In the genomic region with DNA sequence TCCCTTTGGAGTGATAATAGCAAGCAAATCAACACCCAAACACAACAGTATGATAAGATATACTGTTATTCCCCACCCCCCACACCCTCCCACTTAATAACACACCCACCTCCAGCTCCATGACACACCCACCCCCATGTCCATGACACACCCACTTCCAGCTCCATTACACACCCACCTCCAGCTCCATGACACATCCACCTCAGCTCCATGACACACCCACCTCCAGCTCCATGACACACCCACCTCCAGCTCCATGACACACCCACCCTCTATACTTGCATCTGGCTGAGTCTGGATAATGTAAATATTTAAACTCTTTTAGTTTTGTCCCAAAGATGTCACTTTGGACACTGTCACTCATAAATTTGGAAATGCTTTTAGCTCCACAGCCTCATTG, we compare ENCODE assay signal across 31 mouse cellular contexts.
A peak's percentile ranks its signal among the peaks of the same experiment; 100 is the strongest.
DNase-seq lines count a peak whose midpoint lies in the region; ATAC-seq lines count a peak whose summit lies in the region.
"Had no signal": no experiment of that assay in that cellular context is flagged by ENCODE, and none has a peak within 500 bp of the region (broad histone marks: within the 10 kb centered on the region; RNA-seq: fewer than 3 reads in every experiment).

No protein-coding gene starts in this region.

- no peak for ATAC-seq in midbrain, embryonic 11.5 days (ENCODE audit: low FRiP score)
- ATAC-seq in midbrain, embryonic 16.5 days = no peak
- no peak for ATAC-seq in limb, embryonic 11.5 days (ENCODE audit: insufficient number of reproducible peaks, low FRiP score, low TSS enrichment, low read depth)
- ATAC-seq: forebrain, embryonic 14.5 days; liver, embryonic 12.5 days had no signal

- no peak overlapping the region for H3K4me2 ChIP-seq in midbrain, embryonic 11.5 days
- no peak overlapping the region for H3K4me2 ChIP-seq in midbrain, embryonic 16.5 days (ENCODE audit: low read length)
- no peak overlapping the region for H3K4me2 ChIP-seq in limb, embryonic 11.5 days (ENCODE audit: low read depth, severe bottlenecking)
- H3K4me2 ChIP-seq: embryonic facial prominence, embryonic 13.5 days; hindbrain, embryonic 12.5 days; limb, embryonic 13.5 days; liver, embryonic 12.5 days; midbrain, embryonic 12.5 days; neural tube, embryonic 12.5 days had no signal

- no peaks in the 10 kb centered on the region for H3K27me3 ChIP-seq in midbrain, embryonic 11.5 days (ENCODE audit: control insufficient read depth, insufficient read depth, low read length)
- no peaks in the 10 kb centered on the region for H3K27me3 ChIP-seq in midbrain, embryonic 16.5 days (ENCODE audit: control insufficient read depth, insufficient read depth, low read depth, low read length)
- no peaks in the 10 kb centered on the region for H3K27me3 ChIP-seq in limb, embryonic 11.5 days (ENCODE audit: control insufficient read depth, insufficient read depth, low read length)
- H3K27me3 ChIP-seq: CH12.LX; embryonic facial prominence, embryonic 13.5 days; hindbrain, embryonic 12.5 days; limb, embryonic 13.5 days; liver, embryonic 12.5 days; midbrain, embryonic 12.5 days; neural tube, embryonic 12.5 days had no signal

- H3K9me3 ChIP-seq in midbrain, embryonic 11.5 days (ENCODE audit: control insufficient read depth, low read length) = no peaks in the 10 kb centered on the region
- no peaks in the 10 kb centered on the region for H3K9me3 ChIP-seq in midbrain, embryonic 16.5 days (replicated peaks; ENCODE audit: control insufficient read depth, low read length, poor library complexity, severe bottlenecking)
- no peaks in the 10 kb centered on the region for H3K9me3 ChIP-seq in limb, embryonic 11.5 days (ENCODE audit: control insufficient read depth, low read length)
- H3K9me3 ChIP-seq: hindbrain, embryonic 12.5 days; limb, embryonic 13.5 days; liver, embryonic 12.5 days; midbrain, embryonic 12.5 days; neural tube, embryonic 12.5 days had no signal

- H3K4me3 ChIP-seq in midbrain, embryonic 11.5 days (ENCODE audit: low read depth, low read length) = no peak overlapping the region
- H3K4me3 ChIP-seq in midbrain, embryonic 16.5 days (ENCODE audit: low read depth, low read length) = no peak overlapping the region
- H3K4me3 ChIP-seq in limb, embryonic 11.5 days (ENCODE audit: low read depth, low read length) = no peak overlapping the region
- H3K4me3 ChIP-seq: embryonic facial prominence, embryonic 13.5 days; erythroblast, embryonic 14.5 days; hindbrain, embryonic 12.5 days; limb, embryonic 13.5 days; liver, embryonic 12.5 days; midbrain, embryonic 12.5 days; neural tube, embryonic 12.5 days had no signal

- H3K36me3 ChIP-seq in midbrain, embryonic 11.5 days (ENCODE audit: control insufficient read depth, insufficient read depth, low read length) = no peaks in the 10 kb centered on the region
- no peaks in the 10 kb centered on the region for H3K36me3 ChIP-seq in midbrain, embryonic 16.5 days (ENCODE audit: control insufficient read depth, insufficient read depth, low read length)
- H3K36me3 ChIP-seq in limb, embryonic 11.5 days (ENCODE audit: control insufficient read depth, insufficient read depth, low read length) = no peaks in the 10 kb centered on the region
- H3K36me3 ChIP-seq: embryonic facial prominence, embryonic 13.5 days; hindbrain, embryonic 12.5 days; limb, embryonic 13.5 days; liver, embryonic 12.5 days; midbrain, embryonic 12.5 days; neural tube, embryonic 12.5 days had no signal

- DNase-seq in midbrain, embryonic 11.5 days (ENCODE audit: low spot score, missing footprints) = peak; percentile 41
- peak; percentile 3 for DNase-seq in c-Kit-negative CD71-positive TER-119-positive erythroid progenitor cells, embryonic 14.5 days (ENCODE audit: low read depth, low spot score)
- DNase-seq in limb, embryonic 11.5 days (ENCODE audit: low spot score) = peak; percentile 16
- DNase-seq in kidney, postnatal 25 days = no peak
- DNase-seq in adrenal gland, postnatal 4 days (ENCODE audit: low spot score in 2 of 2) = no peak
- no peak for DNase-seq in gastrocnemius, adult 18-20 months (ENCODE audit: low spot score)
- DNase-seq: adrenal gland, adult 2 months; B cell, adult 2 months; cerebellum, adult 8-10 months; cerebellum, postnatal 36 days; embryo, embryonic 11 days; gastrocnemius, postnatal 14 days; kidney, adult 2 months; lung, adult 18-20 months; lung, postnatal 10 days; retina, postnatal 1 day; right cerebral cortex, postnatal 25 days; spleen, adult 18-20 months; thymus, adult 2 months; thymus, postnatal 4 days had no signal

- no peaks in the 10 kb centered on the region for H3K4me1 ChIP-seq in midbrain, embryonic 11.5 days (ENCODE audit: control insufficient read depth, insufficient read depth, low read length)
- no peaks in the 10 kb centered on the region for H3K4me1 ChIP-seq in midbrain, embryonic 16.5 days (ENCODE audit: control insufficient read depth, insufficient read depth, low read length)
- no peaks in the 10 kb centered on the region for H3K4me1 ChIP-seq in limb, embryonic 11.5 days (ENCODE audit: control insufficient read depth, insufficient read depth, low read length)
- H3K4me1 ChIP-seq: hindbrain, embryonic 12.5 days; limb, embryonic 13.5 days; liver, embryonic 12.5 days; midbrain, embryonic 12.5 days; neural tube, embryonic 12.5 days had no signal

- no peak overlapping the region for H3K9ac ChIP-seq in midbrain, embryonic 11.5 days (ENCODE audit: low read length)
- no peak overlapping the region for H3K9ac ChIP-seq in midbrain, embryonic 16.5 days (ENCODE audit: low read depth, low read length)
- H3K9ac ChIP-seq in limb, embryonic 11.5 days (ENCODE audit: low read length) = no peak overlapping the region
- H3K9ac ChIP-seq: embryonic facial prominence, embryonic 13.5 days; hindbrain, embryonic 12.5 days; limb, embryonic 13.5 days; liver, embryonic 12.5 days; midbrain, embryonic 12.5 days; neural tube, embryonic 12.5 days had no signal

- no peak overlapping the region for H3K27ac ChIP-seq in midbrain, embryonic 11.5 days (ENCODE audit: low read depth, low read length)
- H3K27ac ChIP-seq in midbrain, embryonic 16.5 days (ENCODE audit: low read length) = no peak overlapping the region
- H3K27ac ChIP-seq in limb, embryonic 11.5 days (replicated peaks; ENCODE audit: low read depth, low read length) = no peak overlapping the region
- H3K27ac ChIP-seq: embryonic facial prominence, embryonic 13.5 days; hindbrain, embryonic 12.5 days; kidney, postnatal 0 days; limb, embryonic 13.5 days; liver, embryonic 12.5 days; midbrain, embryonic 12.5 days; neural tube, embryonic 12.5 days had no signal

Comparison
In these comparisons a context has a peak if more than half of its experiments do, and no peak if none do; other contexts are left out.
1. DNase-seq: peak in midbrain, embryonic 11.5 days (single experiment), c-Kit-negative CD71-positive TER-119-positive erythroid progenitor cells, embryonic 14.5 days (single experiment) and limb, embryonic 11.5 days (single experiment); none in kidney, postnatal 25 days (0 of 2), adrenal gland, postnatal 4 days (0 of 2) and gastrocnemius, adult 18-20 months (single experiment).